Mouse (Mus musculus): ENCODE measurements around the gene Trank1.

The Trank1 gene

GRCm38 (mm10) chr9:111381056-111382025, 69.8 kb downstream of the Trank1 start:
- DNase-seq (ENCODE audit: low read depth), result no peak

- no peak for DNase-seq (ENCODE audit: low read depth)
These were observed 70.9 kb downstream of the Trank1 start for GRCm38 (mm10) chr9:111382469-111382868.

- no peak for DNase-seq (ENCODE audit: low read depth)
These were observed 71.5 kb downstream of the Trank1 start for GRCm38 (mm10) chr9:111383046-111383445.

DNA sequence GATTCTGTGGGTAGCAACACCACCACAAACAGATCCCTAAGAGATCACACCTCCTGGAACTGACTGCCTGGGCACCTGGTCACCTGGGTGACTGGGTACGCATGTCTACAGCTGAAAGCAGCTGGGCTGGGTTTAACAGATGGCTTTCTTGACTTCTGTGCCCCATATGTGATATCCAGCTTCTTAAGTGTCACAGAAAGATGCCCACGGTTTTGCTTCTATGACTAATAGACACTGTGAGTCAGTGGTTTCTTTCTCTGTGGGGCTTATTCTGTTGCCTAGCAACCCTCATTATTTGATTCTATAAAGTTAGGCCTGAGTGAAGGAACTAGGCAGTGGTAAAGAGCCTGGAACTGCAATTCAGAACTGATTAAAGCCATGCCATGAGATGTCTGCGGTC, 72.2 kb downstream of the Trank1 start:
- DNase-seq (ENCODE audit: low read depth), result no peak

DNA sequence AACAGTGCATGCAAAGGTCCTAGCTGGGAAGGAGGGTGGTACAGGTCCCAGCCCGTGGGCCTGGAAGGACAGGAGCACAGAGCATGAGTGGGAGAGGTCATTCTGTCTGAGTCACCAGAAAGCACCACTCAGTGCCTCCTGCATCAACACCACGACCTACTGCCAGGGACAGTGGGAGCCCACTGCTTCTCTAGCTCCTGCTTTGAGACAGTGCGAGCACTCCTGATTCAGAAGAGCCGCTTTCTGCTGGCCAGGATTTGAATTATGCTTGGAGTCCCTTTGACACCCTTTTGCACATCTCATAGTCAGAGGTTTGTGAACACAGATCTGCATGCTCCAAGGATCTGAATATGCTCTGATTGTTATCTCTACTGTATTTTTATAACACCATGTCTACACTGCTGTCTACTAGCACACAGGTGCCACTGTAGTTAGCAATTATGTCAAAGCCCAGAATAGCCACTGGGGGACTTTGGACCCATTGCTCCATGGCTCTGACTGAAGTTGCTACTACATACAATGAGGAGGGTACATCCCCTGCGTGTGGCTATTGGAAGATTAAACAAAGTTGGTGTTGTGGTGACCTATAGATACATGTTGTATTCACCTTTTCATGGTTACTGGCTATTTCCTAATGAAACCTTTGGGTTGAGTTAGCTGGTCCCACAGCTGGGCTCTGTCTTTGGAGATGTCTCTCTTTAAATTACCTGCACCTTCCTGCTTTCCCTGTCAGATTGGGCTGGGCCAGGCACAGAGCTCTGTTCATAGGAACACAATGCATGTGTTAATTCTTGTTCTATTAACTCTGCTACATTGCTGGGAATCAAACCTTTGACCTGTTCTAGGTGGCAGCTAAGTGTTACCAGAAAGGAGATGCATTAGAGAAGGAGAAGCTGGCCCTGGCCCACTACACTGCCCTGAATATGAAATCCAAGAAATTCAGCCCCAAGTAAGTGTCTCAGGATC, 74.3 kb downstream of the Trank1 start:
- no peak for DNase-seq (ENCODE audit: low read depth)

- DNase-seq (ENCODE audit: low read depth), result no peak
These were observed 75.0 kb downstream of the Trank1 start for GRCm38 (mm10) chr9:111386569-111386968.

DNA sequence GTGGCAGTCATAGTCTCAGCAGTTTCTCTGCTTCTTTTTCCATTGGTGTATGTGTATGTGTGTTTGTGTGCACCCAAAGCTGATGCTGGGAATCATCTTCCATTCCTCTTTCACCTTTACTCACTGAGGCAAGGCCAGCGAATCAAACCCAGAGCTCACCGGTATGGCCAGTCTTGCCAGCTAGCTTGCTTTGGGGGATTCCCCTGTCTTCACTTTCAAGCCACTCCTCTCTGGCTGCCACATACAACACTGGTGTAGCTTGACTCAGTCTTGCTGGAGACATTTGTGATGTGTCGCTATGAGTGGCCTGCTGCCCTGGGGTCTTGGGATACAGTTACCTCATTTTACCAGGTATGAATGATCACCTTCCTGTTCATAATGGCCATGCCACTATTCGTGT, 76.0 kb downstream of the Trank1 start:
- DNase-seq (ENCODE audit: low read depth), result no peak

DNA sequence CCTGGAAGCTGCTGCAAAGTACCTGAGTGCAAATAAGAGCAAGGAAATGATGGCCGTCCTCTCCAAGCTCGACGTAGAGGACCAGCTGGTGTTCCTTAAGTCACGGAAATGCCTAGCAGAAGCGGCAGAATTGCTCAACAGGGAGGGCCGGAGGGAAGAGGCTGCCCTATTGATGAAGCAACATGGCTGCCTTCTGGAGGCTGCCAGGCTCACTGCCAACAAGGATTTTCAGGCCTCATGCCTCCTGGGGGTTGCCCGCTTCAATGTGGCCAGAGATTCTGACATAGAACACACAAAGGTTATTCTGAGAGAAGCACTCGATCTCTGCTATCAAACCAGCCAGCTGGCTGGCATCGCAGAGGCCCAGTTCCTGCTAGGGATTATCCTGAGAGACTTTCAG, 78.5 kb downstream of the Trank1 start:
- no peak for DNase-seq (ENCODE audit: low read depth)

- no peak for DNase-seq (ENCODE audit: low read depth)
These were observed 79.5 kb downstream of the Trank1 start for GRCm38 (mm10) chr9:111391036-111391435.

DNA sequence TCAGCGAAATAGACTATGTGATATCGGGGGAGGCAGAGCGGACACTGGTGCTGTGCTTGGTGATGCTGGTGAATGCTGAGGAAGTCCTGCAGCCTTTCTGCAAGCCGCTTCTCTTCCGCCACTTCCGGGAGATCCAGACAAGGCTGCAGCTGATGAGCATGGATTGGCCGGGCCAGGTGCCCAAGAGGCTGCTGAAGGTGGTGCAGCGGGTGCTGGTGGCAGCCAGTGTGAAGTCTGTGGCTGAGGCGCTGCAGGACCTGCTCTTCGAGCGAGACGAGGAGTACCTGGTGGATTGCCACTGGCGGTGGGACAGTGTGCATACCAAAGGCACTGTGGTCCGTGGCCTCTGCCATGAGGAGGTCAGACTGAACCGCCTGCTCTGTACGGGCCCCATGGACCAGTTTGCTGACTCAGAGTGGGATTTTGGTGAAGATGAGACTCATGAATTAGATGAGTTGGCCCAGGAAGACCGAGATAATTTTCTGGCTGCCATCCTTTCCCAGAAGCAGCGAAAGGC, 80.4 kb downstream of the Trank1 start:
- DNase-seq (ENCODE audit: low read depth), result no peak

DNA sequence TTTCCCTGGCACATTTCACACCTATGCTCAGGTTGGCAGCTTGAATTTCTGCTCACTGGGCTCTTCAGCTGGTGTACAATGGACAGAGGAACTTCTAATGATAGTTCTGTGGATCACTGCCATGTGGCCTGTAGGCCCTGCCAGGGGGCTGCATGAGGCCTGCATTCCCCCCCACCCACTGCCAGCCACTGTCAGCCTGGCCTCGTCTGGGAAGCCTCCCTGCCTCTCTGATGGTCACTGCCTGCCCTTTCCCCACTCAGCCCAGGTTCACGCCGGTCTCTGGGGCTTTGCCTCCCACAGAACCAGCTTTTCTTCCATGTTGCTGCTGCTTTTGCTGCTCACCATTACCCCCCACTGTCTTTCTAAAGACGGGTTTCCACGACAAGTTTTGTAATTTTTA, 83.7 kb downstream of the Trank1 start:
- no peak for DNase-seq (ENCODE audit: low read depth)

DNA sequence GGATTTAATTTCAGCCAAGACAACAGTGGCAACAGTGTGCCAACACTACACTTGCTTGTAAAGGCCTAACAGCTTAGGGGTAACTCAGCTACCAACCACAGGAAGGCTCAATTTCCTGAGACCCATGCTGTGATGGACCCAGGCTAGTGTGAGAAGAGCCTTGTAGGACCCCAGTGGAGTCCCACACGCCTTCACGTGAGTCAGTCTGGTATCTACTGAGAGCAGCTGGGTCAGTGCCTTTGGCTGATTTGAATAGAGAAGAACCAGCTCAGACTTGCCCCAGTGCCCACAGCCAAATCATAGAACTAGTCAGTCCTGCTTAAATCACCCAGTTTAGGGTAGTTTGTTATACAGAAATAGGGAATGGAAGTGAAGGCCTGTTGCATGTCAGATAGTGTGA, 86.5 kb downstream of the Trank1 start:
- no peak for DNase-seq (ENCODE audit: low read depth)

- no peak for DNase-seq (ENCODE audit: low read depth)
These were observed 88.5 kb downstream of the Trank1 start for GRCm38 (mm10) chr9:111400089-111400488.

GRCm38 (mm10) chr9:111403159-111403558, 91.6 kb downstream of the Trank1 start:
- peak; percentile 34 for DNase-seq (ENCODE audit: low read depth)

GRCm38 (mm10) chr9:111404346-111405079, 93.0 kb downstream of the Trank1 start:
- DNase-seq (ENCODE audit: low read depth), result no peak

DNA sequence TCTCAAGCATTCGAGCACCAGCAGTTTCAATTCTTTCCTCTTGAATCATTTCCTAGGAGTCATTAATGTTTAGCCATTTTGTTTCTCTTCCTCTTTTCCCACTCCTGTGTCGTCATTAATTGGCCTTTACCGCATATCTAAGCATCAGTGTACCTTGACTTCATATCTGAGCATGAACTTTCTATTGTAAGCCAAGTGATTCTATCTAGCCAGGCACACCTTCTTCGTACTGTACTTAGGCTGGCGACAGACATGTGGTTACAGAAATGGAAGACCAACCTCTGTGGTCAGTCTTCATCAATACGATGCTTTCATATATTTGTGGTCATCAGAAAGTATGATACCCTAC, 93.5 kb downstream of the Trank1 start:
- no peak for DNase-seq (ENCODE audit: low read depth)

GRCm38 (mm10) chr9:111408012-111408411, 96.5 kb downstream of the Trank1 start:
- no peak for DNase-seq (ENCODE audit: low read depth)

DNA sequence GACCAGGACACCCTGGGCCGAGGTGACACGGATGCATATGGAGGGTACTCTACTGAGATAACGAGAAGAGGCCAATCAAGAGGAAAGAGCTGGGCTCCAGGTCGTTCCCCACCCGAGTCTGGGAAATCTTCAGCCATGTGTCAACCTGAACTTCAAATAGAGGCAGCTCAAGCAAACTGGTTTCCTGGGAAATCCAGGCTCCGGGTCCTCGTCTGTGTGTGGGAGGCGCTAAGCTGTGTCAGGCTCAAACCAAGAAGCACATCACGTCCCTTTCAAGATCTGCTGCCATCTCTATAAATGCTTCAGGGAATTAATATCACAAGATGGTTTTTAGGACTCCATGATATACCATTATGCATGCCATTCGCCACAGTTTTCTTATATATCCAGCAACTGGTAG, 96.9 kb downstream of the Trank1 start:
- no peak for DNase-seq (ENCODE audit: low read depth)

DNA sequence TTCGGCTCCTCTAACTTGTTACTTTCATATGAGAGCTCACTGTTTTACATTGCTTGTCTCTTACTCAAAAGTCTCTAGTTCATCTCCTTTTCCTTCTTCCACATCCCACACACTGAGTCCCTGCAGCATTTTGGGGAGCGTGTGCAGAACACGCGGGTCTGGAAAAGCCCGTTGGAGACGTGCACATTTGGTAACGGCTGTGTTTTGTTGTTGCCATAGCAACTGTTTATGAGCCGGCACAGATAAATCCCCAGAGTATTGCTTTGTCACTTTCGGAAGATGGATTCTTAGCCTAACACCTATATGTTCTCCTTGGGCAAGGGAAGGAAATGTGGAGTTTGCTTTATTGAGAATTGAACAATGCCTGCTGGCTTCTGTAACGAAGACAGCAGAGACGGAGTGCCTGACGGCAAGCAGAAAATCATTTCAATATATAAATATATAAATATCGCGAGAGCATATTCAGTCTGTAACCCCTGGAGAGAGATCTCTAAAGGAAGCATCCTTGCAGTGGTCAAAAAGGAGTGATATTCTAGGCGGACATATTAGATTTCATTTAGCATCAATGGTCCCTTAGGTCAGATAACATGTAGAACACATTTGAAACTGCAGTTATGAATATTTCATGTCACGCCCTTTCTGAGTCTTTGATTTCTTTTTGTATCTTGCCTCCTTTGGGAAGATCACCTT, 101.1 kb downstream of the Trank1 start:
- no peak for DNase-seq (ENCODE audit: low read depth)

- DNase-seq (ENCODE audit: low read depth), result no peak
These were observed 110.3 kb downstream of the Trank1 start for GRCm38 (mm10) chr9:111421862-111422261.

GRCm38 (mm10) chr9:111422567-111422966, 111.0 kb downstream of the Trank1 start:
- no peak for DNase-seq (ENCODE audit: low read depth)

All from 416B (cell line).